Mouse (Mus musculus): Measurements from ENCODE around the gene Kat14. TPM values are rescaled to one million over a fixed set of nuclear protein-coding genes. Genes with fewer than 3 reads are reported as not detected.

Gene Kat14
- polyA plus RNA-seq, 1 experiment from 2014 or later, result 65.7 TPM

GRCm38 (mm10) chr2:144438424-144438823, 69.6 kb downstream of the Kat14 start:
- DNase-seq (ENCODE audit: extremely low spot score, low spot score), result no peak
- 66% methylated on average over 4 of the region's 4 CpGs for WGBS
- no peaks in the 10 kb centered on the region for H3K27me3 ChIP-seq (ENCODE audit: poor library complexity, severe bottlenecking)

GRCm38 (mm10) chr2:144439191-144439700, 70.5 kb downstream of the Kat14 start:
- H3K4me3 ChIP-seq, result no peak overlapping the region
- 81% methylated on average over 3 of the region's 3 CpGs for WGBS
- H3K9me3 ChIP-seq, result no peaks in the 10 kb centered on the region
- H3K27me3 ChIP-seq (ENCODE audit: poor library complexity, severe bottlenecking), result no peaks in the 10 kb centered on the region
- DNase-seq (ENCODE audit: extremely low spot score, low spot score), result no peak
- H3K4me1 ChIP-seq, result no peaks in the 10 kb centered on the region
- H3K36me3 ChIP-seq (replicated peaks), result no peaks in the 10 kb centered on the region
- no peak overlapping the region for H3K27ac ChIP-seq

More at GRCm38 (mm10) chr2:144438424-144438823, 69.6 kb downstream of the Kat14 start:
- H3K4me1 ChIP-seq, result no peaks in the 10 kb centered on the region
- H3K4me3 ChIP-seq, result no peak overlapping the region
- H3K9me3 ChIP-seq, result no peaks in the 10 kb centered on the region
- H3K36me3 ChIP-seq (replicated peaks), result no peaks in the 10 kb centered on the region
- no peak overlapping the region for H3K27ac ChIP-seq

DNA sequence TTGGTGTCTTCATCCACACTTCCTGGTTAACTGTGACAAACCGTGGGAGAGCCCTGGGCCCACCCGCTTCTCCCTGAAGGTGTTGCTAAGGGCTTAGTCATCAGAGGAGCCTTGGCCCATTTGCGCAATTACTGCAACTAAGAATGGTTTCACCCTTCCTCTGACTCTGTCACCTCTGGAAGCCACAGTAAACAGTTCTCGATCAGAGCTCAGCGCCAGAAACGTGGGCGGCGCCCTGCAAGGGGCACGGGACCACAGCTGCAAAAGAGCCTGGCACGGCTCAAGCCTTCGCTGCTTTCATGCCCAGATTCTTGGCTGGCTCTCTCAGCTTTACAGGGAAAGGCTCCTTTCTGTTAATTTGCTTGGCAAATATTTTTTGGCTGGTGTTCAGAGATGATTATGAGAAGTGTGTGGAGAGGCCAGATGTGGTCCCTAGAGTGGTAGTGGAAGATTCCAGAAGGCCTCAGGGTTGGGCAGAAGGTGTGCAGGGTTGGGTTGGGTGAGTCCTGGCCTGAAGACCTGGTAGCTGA, 72.7 kb downstream of the Kat14 start:
- no peak overlapping the region for H3K4me3 ChIP-seq
- H3K27ac ChIP-seq, result no peak overlapping the region
- H3K9me3 ChIP-seq, result no peaks in the 10 kb centered on the region
- 95% methylated on average over 11 of the region's 11 CpGs for WGBS
- no peaks in the 10 kb centered on the region for H3K4me1 ChIP-seq
- DNase-seq (ENCODE audit: extremely low spot score, low spot score), result no peak
- no peaks in the 10 kb centered on the region for H3K27me3 ChIP-seq (ENCODE audit: poor library complexity, severe bottlenecking)
- H3K36me3 ChIP-seq (replicated peaks), result no peaks in the 10 kb centered on the region

DNA sequence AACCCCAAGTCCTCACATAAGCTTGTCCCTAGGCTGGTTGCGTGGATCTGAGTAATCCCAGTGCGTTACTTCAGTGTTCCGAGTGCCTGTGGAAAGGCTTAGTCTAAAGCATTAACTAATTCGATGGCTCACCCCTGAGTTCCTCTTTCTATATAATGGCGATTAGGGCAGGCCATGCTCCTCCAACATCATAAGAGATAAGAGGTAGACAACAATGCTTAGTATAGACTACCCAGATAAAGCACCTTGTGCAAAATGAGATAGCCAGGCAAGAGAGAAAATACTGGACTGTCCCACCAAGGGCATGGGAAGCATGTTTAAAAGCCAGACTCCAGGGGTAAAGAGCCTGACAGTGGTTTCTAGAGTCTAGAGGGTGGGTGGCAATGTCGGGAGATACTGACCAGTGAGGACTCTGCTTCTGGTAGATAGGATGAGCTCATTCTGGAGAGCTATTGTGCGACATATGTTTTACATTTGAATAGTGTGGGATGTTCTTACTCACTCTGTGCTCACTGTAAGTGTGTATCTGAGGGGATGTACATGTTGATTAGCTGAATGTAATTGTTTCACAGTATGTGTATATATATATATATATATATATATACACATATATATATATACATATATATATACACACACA, 77.7 kb downstream of the Kat14 start:
- WGBS, result 86% methylated on average over 7 of the region's 7 CpGs

GRCm38 (mm10) chr2:144450378-144450777, 81.6 kb downstream of the Kat14 start:
- no peak for DNase-seq (ENCODE audit: extremely low spot score, low spot score)
- H3K9me3 ChIP-seq, result no peaks in the 10 kb centered on the region
- 84% methylated on average over 2 of the region's 2 CpGs for WGBS
- H3K4me3 ChIP-seq, result no peak overlapping the region
- H3K27me3 ChIP-seq (ENCODE audit: poor library complexity, severe bottlenecking), result no peaks in the 10 kb centered on the region
- H3K27ac ChIP-seq, result no peak overlapping the region
- no peaks in the 10 kb centered on the region for H3K4me1 ChIP-seq
- H3K36me3 ChIP-seq (replicated peaks), result no peaks in the 10 kb centered on the region

More for the DNA sequence above, 77.7 kb downstream of the Kat14 start:
- Histone ChIP-seq H3K4me1 (no peaks in the 10 kb centered on the region), H3K27me3 (ENCODE audit: poor library complexity, severe bottlenecking) (no peaks in the 10 kb centered on the region), H3K9me3 (no peaks in the 10 kb centered on the region), H3K36me3 (replicated peaks) (no peaks in the 10 kb centered on the region), H3K27ac (no peak overlapping the region), H3K4me3 (no peak overlapping the region)
- no peak for DNase-seq (ENCODE audit: extremely low spot score, low spot score)

DNA sequence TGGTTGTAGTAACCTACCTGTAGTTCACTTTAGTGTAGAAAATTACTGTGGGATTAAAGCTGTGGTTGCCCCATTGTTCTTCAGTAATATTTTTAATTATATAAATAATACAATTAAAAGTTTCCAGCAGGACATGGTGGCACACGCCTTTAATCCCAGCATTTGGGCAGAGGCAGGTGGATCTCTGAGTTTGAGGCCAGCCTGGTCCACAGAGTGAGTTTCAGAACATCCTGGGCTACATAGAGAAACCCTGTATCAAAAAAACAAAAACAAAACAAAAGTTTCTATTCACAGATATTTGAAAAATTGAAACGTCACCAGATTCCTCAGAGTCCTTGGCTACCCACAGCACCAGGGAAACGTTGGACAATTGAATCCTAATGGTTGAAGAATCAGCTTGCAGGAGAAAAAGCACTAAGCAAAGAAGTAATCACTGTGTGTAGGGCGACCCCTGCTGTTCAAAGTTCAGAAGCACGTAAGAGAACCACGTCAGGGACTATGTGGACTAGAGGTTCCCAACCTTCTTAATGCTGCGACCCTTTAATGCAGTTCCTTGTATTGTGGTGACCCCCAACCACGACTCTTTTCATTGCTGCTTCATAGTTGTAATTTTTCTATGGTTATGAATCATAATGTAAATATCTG, 83.7 kb downstream of the Kat14 start:
- H3K4me3 ChIP-seq, result no peak overlapping the region
- DNase-seq (ENCODE audit: extremely low spot score, low spot score), result peak; percentile 66
- WGBS, result 17% methylated on average over 8 of the region's 8 CpGs
- no peaks in the 10 kb centered on the region for H3K4me1 ChIP-seq
- no peak overlapping the region for H3K27ac ChIP-seq
- no peaks in the 10 kb centered on the region for H3K36me3 ChIP-seq (replicated peaks)
- H3K9me3 ChIP-seq, result no peaks in the 10 kb centered on the region
- no peaks in the 10 kb centered on the region for H3K27me3 ChIP-seq (ENCODE audit: poor library complexity, severe bottlenecking)

Other genes starting within 250 kb of the Kat14 start
- 27.1 and 28.0 TPM in 2 replicates for gene Mgme1, start 98.3 kb upstream of the Kat14 start, polyA plus RNA-seq (2016; fragmentation: Nextera tagmentation; extraction: Ambion mirVana)
- 132 and 133 TPM in 2 replicates for gene Snx5, start 98.1 kb upstream of the Kat14 start, polyA plus RNA-seq (2016; fragmentation: Nextera tagmentation; extraction: Ambion mirVana)
- 0.20 and 0.36 TPM in 2 replicates for gene Ovol2, start 36.8 kb upstream of the Kat14 start, polyA plus RNA-seq (2016; fragmentation: Nextera tagmentation; extraction: Ambion mirVana)
- gene Pet117, start within 50 bp of the Kat14 start, polyA plus RNA-seq (2016; fragmentation: Nextera tagmentation; extraction: Ambion mirVana), result 0.81 TPM in 1 of 2 replicates, not detected in the other
- 2.1 and 2.8 TPM in 2 replicates for gene Dzank1, start 158.4 kb downstream of the Kat14 start, polyA plus RNA-seq (2016; fragmentation: Nextera tagmentation; extraction: Ambion mirVana)
- 35.1 and 36.1 TPM in 2 replicates for gene Polr3f, start 158.7 kb downstream of the Kat14 start, polyA plus RNA-seq (2016; fragmentation: Nextera tagmentation; extraction: Ambion mirVana)
- gene Rbbp9, start 181.9 kb downstream of the Kat14 start, polyA plus RNA-seq (2016; fragmentation: Nextera tagmentation; extraction: Ambion mirVana), result 60.7 and 63.3 TPM in 2 replicates
- gene Sec23b, start 187.2 kb downstream of the Kat14 start, polyA plus RNA-seq (2016; fragmentation: Nextera tagmentation; extraction: Ambion mirVana), result 124 and 131 TPM in 2 replicates
- gene Smim26, start 225.1 kb downstream of the Kat14 start, polyA plus RNA-seq (2016; fragmentation: Nextera tagmentation; extraction: Ambion mirVana), result 31.2 and 31.5 TPM in 2 replicates
- 37.7 and 40.4 TPM in 2 replicates for gene Dtd1, start 230.9 kb downstream of the Kat14 start, polyA plus RNA-seq (2016; fragmentation: Nextera tagmentation; extraction: Ambion mirVana)

Measured in forebrain, embryonic 10.5 days (tissue).